Mouse (Mus musculus): ENCODE data around the gene Kng1. TPM values are rescaled to one million over a fixed set of nuclear protein-coding genes. Genes with fewer than 3 reads are reported as not detected.

The Kng1 gene
- polyA plus RNA-seq, 1 experiment, result not detected

GRCm38 (mm10) chr16:23102340-23103037 lies 44.8 kb downstream of the Kng1 start:
- no peak for TF ChIP-seq GATA1 (IDR thresholded peaks at IDR 0.05; ENCODE audit: low read length)

GRCm38 (mm10) chr16:23103038-23103745 lies 45.5 kb downstream of the Kng1 start:
- TF ChIP-seq GATA1 (IDR thresholded peaks at IDR 0.05; ENCODE audit: low read length), result no peak

GRCm38 (mm10) chr16:23103841-23104240 lies 46.2 kb downstream of the Kng1 start:
- no peak for TF ChIP-seq GATA1 (IDR thresholded peaks at IDR 0.05; ENCODE audit: low read length)

GRCm38 (mm10) chr16:23106121-23106520 lies 48.5 kb downstream of the Kng1 start:
- TF ChIP-seq GATA1 (IDR thresholded peaks at IDR 0.05; ENCODE audit: low read length), result no peak

- no peak for TF ChIP-seq GATA1 (IDR thresholded peaks at IDR 0.05; ENCODE audit: low read length)
Measured at GRCm38 (mm10) chr16:23107231-23107942, 49.7 kb downstream of the Kng1 start, which contains the start of gene Eif4a2. Gene Eif4a2, plus strand, starts transcription at chr16:23107444.

GRCm38 (mm10) chr16:23107946-23108759 lies 50.5 kb downstream of the Kng1 start:
- TF ChIP-seq GATA1 (IDR thresholded peaks at IDR 0.05; ENCODE audit: low read length), result no peak

GRCm38 (mm10) chr16:23108943-23109342 lies 51.3 kb downstream of the Kng1 start:
- no peak for TF ChIP-seq GATA1 (IDR thresholded peaks at IDR 0.05; ENCODE audit: low read length)

GRCm38 (mm10) chr16:23109350-23110280 lies 52.0 kb downstream of the Kng1 start:
- TF ChIP-seq GATA1 (IDR thresholded peaks at IDR 0.05; ENCODE audit: low read length), result no peak

GRCm38 (mm10) chr16:23112348-23112747 lies 54.7 kb downstream of the Kng1 start:
- no peak for TF ChIP-seq GATA1 (IDR thresholded peaks at IDR 0.05; ENCODE audit: low read length)

GRCm38 (mm10) chr16:23112861-23113435 lies 55.3 kb downstream of the Kng1 start:
- no peak for TF ChIP-seq GATA1 (IDR thresholded peaks at IDR 0.05; ENCODE audit: low read length)

GRCm38 (mm10) chr16:23113903-23114302 lies 56.2 kb downstream of the Kng1 start:
- TF ChIP-seq GATA1 (IDR thresholded peaks at IDR 0.05; ENCODE audit: low read length), result no peak

GRCm38 (mm10) chr16:23114339-23115171 lies 56.9 kb downstream of the Kng1 start:
- no peak for TF ChIP-seq GATA1 (IDR thresholded peaks at IDR 0.05; ENCODE audit: low read length)

- TF ChIP-seq GATA1 (IDR thresholded peaks at IDR 0.05; ENCODE audit: low read length), result no peak
Measured at GRCm38 (mm10) chr16:23115486-23115885, 57.8 kb downstream of the Kng1 start.

Measured in G1E-ER4 (cell line).